Mouse (Mus musculus) lung, adult 18-20 months (tissue): ENCODE data around the gene Txlng.
A peak's percentile ranks its signal among the peaks of the same experiment; 100 is the strongest.
"Not testable (repeated sequence)": the region's sequence is repeated elsewhere in the genome, so short reads cannot be mapped to it uniquely, and the experiment has no call there.

Experiments used
- DNase-seq, 2 experiments: peaks; one replicate each; pipeline ENCODE4 v3.0.0; 2022; ENCODE audit warnings: mixed read lengths in 2 of 2

Gene Txlng

GRCm38 (mm10) chrX:162829203-162829708 lies at the start of gene Txlng:
Gene Txlng, minus strand, starts transcription at chrX:162829454.
- DNase-seq, result peak; percentile 98 to 99

- no peak for DNase-seq
Observed at GRCm38 (mm10) chrX:162878236-162878635, 49.0 kb upstream of the Txlng start.

- no peak for DNase-seq
Observed at GRCm38 (mm10) chrX:162873761-162874160, 44.5 kb upstream of the Txlng start.

- peak in 1 of 2 experiments; percentile 9 for DNase-seq
Observed at GRCm38 (mm10) chrX:162871734-162872517, 42.7 kb upstream of the Txlng start.

- no peak for DNase-seq
Observed at GRCm38 (mm10) chrX:162868294-162868965, 39.2 kb upstream of the Txlng start.

- no peak for DNase-seq
Observed at GRCm38 (mm10) chrX:162848682-162849081, 19.4 kb upstream of the Txlng start.

- DNase-seq, result no peak
Observed at GRCm38 (mm10) chrX:162845531-162845930, 16.3 kb upstream of the Txlng start.

- DNase-seq, result no peak
Observed at GRCm38 (mm10) chrX:162844447-162845100, 15.3 kb upstream of the Txlng start.

- no peak for DNase-seq
Observed at GRCm38 (mm10) chrX:162832101-162832500, 2.8 kb upstream of the Txlng start.

GRCm38 (mm10) chrX:162831542-162831941 lies 2.3 kb upstream of the Txlng start:
- no peak for DNase-seq

GRCm38 (mm10) chrX:162831036-162831435 lies 1.8 kb upstream of the Txlng start:
- DNase-seq, result no peak

- DNase-seq, result not testable (repeated sequence)
Observed at GRCm38 (mm10) chrX:162830313-162830712, 1.1 kb upstream of the Txlng start.

GRCm38 (mm10) chrX:162829741-162830140 lies 487 bp upstream of the Txlng start:
- no peak for DNase-seq

- peak in 1 of 2 experiments; percentile 6 for DNase-seq
Observed at GRCm38 (mm10) chrX:162828783-162829182, 471 bp downstream of the Txlng start.

GRCm38 (mm10) chrX:162828016-162828415 lies 1.2 kb downstream of the Txlng start:
- DNase-seq, result peak; percentile 51 to 68

- DNase-seq, result peak; percentile 12 to 31
Observed at GRCm38 (mm10) chrX:162800371-162800770, 28.9 kb downstream of the Txlng start.

GRCm38 (mm10) chrX:162791392-162791791 lies 37.9 kb downstream of the Txlng start:
- peak in 1 of 2 experiments; percentile 2 for DNase-seq

GRCm38 (mm10) chrX:162788372-162788771 lies 40.9 kb downstream of the Txlng start:
- no peak for DNase-seq

- no peak for DNase-seq
Observed at GRCm38 (mm10) chrX:162770726-162771125, 58.5 kb downstream of the Txlng start.

GRCm38 (mm10) chrX:162761716-162762395 lies 67.4 kb downstream of the Txlng start:
- no peak for DNase-seq

GRCm38 (mm10) chrX:162760958-162761515 lies 68.2 kb downstream of the Txlng start:
- DNase-seq, result peak; percentile 3 to 7
